Mouse (Mus musculus) kidney, postnatal 0 days (tissue): Measurements from ENCODE around the gene Selenbp1. TPM values are rescaled to one million over a fixed set of nuclear protein-coding genes. Genes with fewer than 3 reads are reported as not detected.
"Not testable (repeated sequence)": the region's sequence is repeated elsewhere in the genome, so short reads cannot be mapped to it uniquely, and the experiment has no call there.

Experiments
- ATAC-seq: fragments of 200-750 bp; cut with Nextera tagmentation; replicated peaks from 2 replicates; pipeline ENCODE4 v1.8.0; 2017; ENCODE audit warnings: low read depth, moderate number of reproducible peaks, moderate TSS enrichment, moderate library complexity; ENCODE audit not compliant: low FRiP score
- DNase-seq: peaks from one replicate; pipeline ENCODE4 v3.0.0-alpha.2; 2016; ENCODE audit warnings: low spot score
- H3K27ac ChIP-seq: fragments of 300-500 bp; sonication (generic); 2 replicates; pipeline ENCODE4 v1.5.1; 2014; ENCODE audit warnings: mild to moderate bottlenecking
- H3K27me3 ChIP-seq: fragments of 300-500 bp; sonication (generic); 2 replicates; pipeline ENCODE4 v1.6.1; 2014; ENCODE audit warnings: low read length, mixed read lengths; ENCODE audit not compliant: insufficient read depth
- H3K36me3 ChIP-seq: fragments of 300-500 bp; sonication (generic); 2 replicates; pipeline ENCODE4 v1.6.1; 2014; ENCODE audit warnings: low read length, mixed read lengths; ENCODE audit not compliant: insufficient read depth
- H3K4me1 ChIP-seq: fragments of 300-500 bp; sonication (generic); replicated peaks from 2 replicates; pipeline ENCODE4 v1.6.1; 2014; ENCODE audit warnings: antibody characterized with exemption, low read length, mixed read lengths; ENCODE audit not compliant: insufficient read depth
- H3K4me2 ChIP-seq: fragments of 300-500 bp; sonication (generic); 2 replicates; pipeline ENCODE4 v1.6.1; 2014; ENCODE audit warnings: mild to moderate bottlenecking, low read length, moderate library complexity, mixed read lengths
- H3K4me3 ChIP-seq: fragments of 300-500 bp; sonication (generic); replicated peaks from 2 replicates; pipeline ENCODE4 v1.5.1; 2014; ENCODE audit warnings: low read depth, low read length
- H3K9ac ChIP-seq: fragments of 300-500 bp; sonication (generic); 2 replicates; pipeline ENCODE4 v1.6.1; 2014; ENCODE audit warnings: low read depth, low read length
- H3K9me3 ChIP-seq: fragments of 300-500 bp; sonication (generic); replicated peaks from 2 replicates; pipeline ENCODE4 v1.6.1; 2016; ENCODE audit warnings: low read length, inconsistent platforms, mixed read lengths
- CTCF ChIP-seq: IDR thresholded peaks from 2 replicates; pipeline ENCODE4 v1.5.1; 2016; ENCODE audit warnings: antibody characterized with exemption, low read depth, mild to moderate bottlenecking, moderate library complexity
- WGBS: fragments of 180-500 bp; shearing (Covaris S2); extraction: QIAGEN DNeasy Blood & Tissue Kit; methylation state at CpG from one replicate; pipeline ENCODE4 v1.1.7; 2014; 5-methylcytosine and 5-hydroxymethylcytosine counted together
- polyA plus RNA-seq: library from polyadenylated mRNA; unstranded; fragments of >200 nt; fragmentation: Nextera tagmentation; extraction: Ambion mirVana; gene quantifications from 2 replicates; pipeline ENCODE4 v1.2.1, GENCODE M21; 2015

Gene Selenbp1
- polyA plus RNA-seq, 1 experiment from 2014 or later: 168 TPM

GRCm38 (mm10) chr3:94934564-94934963 lies 1.7 kb downstream of the Selenbp1 start:
- H3K4me2 ChIP-seq: not testable (repeated sequence)

GRCm38 (mm10) chr3:94935332-94935731 lies 2.5 kb downstream of the Selenbp1 start:
- not testable (repeated sequence) for ATAC-seq, H3K4me1 ChIP-seq, H3K27ac ChIP-seq, H3K9me3 ChIP-seq, H3K36me3 ChIP-seq, H3K9ac ChIP-seq, H3K4me3 ChIP-seq, H3K27me3 ChIP-seq, H3K4me2 ChIP-seq
- DNase-seq: peak; percentile 75
- 70% methylated on average over 3 of the region's 3 CpGs for WGBS

More at GRCm38 (mm10) chr3:94934564-94934963, 1.7 kb downstream of the Selenbp1 start:
- not testable (repeated sequence) for H3K4me3 ChIP-seq, DNase-seq, H3K36me3 ChIP-seq, H3K9me3 ChIP-seq, H3K27ac ChIP-seq, ATAC-seq, H3K4me1 ChIP-seq, H3K9ac ChIP-seq, H3K27me3 ChIP-seq
- WGBS: 98% methylated on average over 3 of the region's 3 CpGs

- not testable (repeated sequence) for H3K27me3 ChIP-seq, H3K4me3 ChIP-seq, H3K4me2 ChIP-seq, H3K9ac ChIP-seq, ATAC-seq, H3K27ac ChIP-seq, DNase-seq, H3K9me3 ChIP-seq, H3K4me1 ChIP-seq, H3K36me3 ChIP-seq
- WGBS: 82% methylated on average over 5 of the region's 5 CpGs
Measured at GRCm38 (mm10) chr3:94936147-94936546, 3.3 kb downstream of the Selenbp1 start.

- not testable (repeated sequence) for H3K9me3 ChIP-seq, H3K27me3 ChIP-seq, H3K4me3 ChIP-seq, H3K4me2 ChIP-seq, ATAC-seq, DNase-seq, H3K27ac ChIP-seq, H3K9ac ChIP-seq, H3K36me3 ChIP-seq, H3K4me1 ChIP-seq
- 92% methylated on average over 6 of the region's 7 CpGs for WGBS
Measured at GRCm38 (mm10) chr3:94937194-94937593, 4.3 kb downstream of the Selenbp1 start.

GRCm38 (mm10) chr3:94940033-94940432 lies 7.2 kb downstream of the Selenbp1 start:
- H3K9ac ChIP-seq, DNase-seq: not testable (repeated sequence)

GRCm38 (mm10) chr3:94942211-94942967 lies 9.5 kb downstream of the Selenbp1 start:
- H3K27ac ChIP-seq, ATAC-seq, H3K9ac ChIP-seq, H3K4me2 ChIP-seq, H3K4me1 ChIP-seq, DNase-seq, H3K27me3 ChIP-seq, H3K36me3 ChIP-seq, H3K9me3 ChIP-seq, H3K4me3 ChIP-seq: not testable (repeated sequence)
- WGBS: 77% methylated on average over 9 of the region's 9 CpGs

More at GRCm38 (mm10) chr3:94940033-94940432, 7.2 kb downstream of the Selenbp1 start:
- H3K9me3 ChIP-seq, ATAC-seq, H3K36me3 ChIP-seq, H3K4me1 ChIP-seq, H3K4me2 ChIP-seq, H3K27ac ChIP-seq, H3K4me3 ChIP-seq, H3K27me3 ChIP-seq: not testable (repeated sequence)
- WGBS: 63% methylated on average over 9 of the region's 9 CpGs

- DNase-seq, H3K4me1 ChIP-seq, H3K27me3 ChIP-seq, H3K9me3 ChIP-seq, H3K27ac ChIP-seq, ATAC-seq, H3K4me3 ChIP-seq, H3K36me3 ChIP-seq, H3K9ac ChIP-seq, H3K4me2 ChIP-seq: not testable (repeated sequence)
- TF ChIP-seq CTCF: peak; percentile 62
- 35% methylated on average over 3 of the region's 4 CpGs for WGBS
Measured at GRCm38 (mm10) chr3:94943706-94944105, 10.8 kb downstream of the Selenbp1 start.
